Mouse (Mus musculus) G1E (cell line): Measurements from ENCODE around the gene Kank1. TPM values are rescaled to one million over a fixed set of nuclear protein-coding genes. Genes with fewer than 3 reads are reported as not detected.

Experiments
- ATAC-seq: 2 replicates; pipeline ENCODE4 v1.8.0; 2016; ENCODE audit warnings: mild to moderate bottlenecking; ENCODE audit not compliant: insufficient number of reproducible peaks, poor library complexity, low FRiP score, severe bottlenecking; ENCODE audit errors: extremely low read depth
- DNase-seq: peaks from one replicate; pipeline ENCODE4 v3.0.0; 2012; ENCODE audit warnings: low spot score
- H3K27me3 ChIP-seq: 2 replicates; pipeline ENCODE4 v1.6.1; 2012; ENCODE audit warnings: mild to moderate bottlenecking, low read length, inconsistent platforms; ENCODE audit not compliant: insufficient read depth
- H3K36me3 ChIP-seq: replicated peaks from 2 replicates; pipeline ENCODE3; 2012; ENCODE audit warnings: mild to moderate bottlenecking, inconsistent platforms
- H3K4me1 ChIP-seq: 2 replicates; pipeline ENCODE4 v1.6.1; 2012; ENCODE audit warnings: low read depth, low read length, inconsistent platforms, mixed read lengths; ENCODE audit not compliant: insufficient read depth
- H3K4me3 ChIP-seq: 2 replicates; pipeline ENCODE4 v1.5.1; 2012; ENCODE audit warnings: low read depth, mild to moderate bottlenecking, inconsistent platforms, low read length, moderate library complexity, mixed read lengths
- H3K9me3 ChIP-seq: replicated peaks from 2 replicates; pipeline ENCODE4 v1.6.1; 2012; ENCODE audit warnings: inconsistent platforms
- CTCF ChIP-seq: IDR thresholded peaks from 2 replicates; pipeline ENCODE4 v1.5.1; 2012; ENCODE audit warnings: low read depth, low read length, inconsistent platforms, mixed read lengths
- GATA1 ChIP-seq: IDR thresholded peaks from 2 replicates; pipeline ENCODE4 v1.6.1; 2012; ENCODE audit warnings: borderline replicate concordance, low read length, inconsistent platforms, mixed read lengths
- GATA2 ChIP-seq: IDR thresholded peaks from 2 replicates; pipeline ENCODE4 v1.6.1; 2012; ENCODE audit warnings: low read depth, low read length, inconsistent platforms, borderline replicate concordance
- POLR2AphosphoS5 ChIP-seq: IDR thresholded peaks from 2 replicates; pipeline ENCODE4 v1.6.1; 2012; ENCODE audit warnings: low read depth, low read length, inconsistent platforms; ENCODE audit not compliant: insufficient replicate concordance
- TAL1 ChIP-seq: conservative IDR thresholded peaks from 2 replicates; pipeline ENCODE4 v1.6.1; 2012; ENCODE audit warnings: low read depth, low read length, inconsistent platforms, mixed read lengths
- polyA plus RNA-seq: library from polyadenylated mRNA; stranded (reverse); fragments of >175 nt; gene quantifications from 2 replicates; pipeline ENCODE4 v1.2.3, GENCODE M21; 2012
- total RNA-seq, 2 experiments: library from RNA; stranded (forward) in 1 of 2; stranded (reverse) in 1 of 2; fragments of 200-1000 nt in 1 of 2; fragments of >200 nt in 1 of 2; fragmentation: Nextera tagmentation in 1 of 2; gene quantifications; 2 replicates each; pipeline ENCODE4 v1.2.3; 2014 to 2017

Gene Kank1
- total and polyA plus RNA-seq, 3 experiments: 0.22 TPM; not detected in 2

DNA sequence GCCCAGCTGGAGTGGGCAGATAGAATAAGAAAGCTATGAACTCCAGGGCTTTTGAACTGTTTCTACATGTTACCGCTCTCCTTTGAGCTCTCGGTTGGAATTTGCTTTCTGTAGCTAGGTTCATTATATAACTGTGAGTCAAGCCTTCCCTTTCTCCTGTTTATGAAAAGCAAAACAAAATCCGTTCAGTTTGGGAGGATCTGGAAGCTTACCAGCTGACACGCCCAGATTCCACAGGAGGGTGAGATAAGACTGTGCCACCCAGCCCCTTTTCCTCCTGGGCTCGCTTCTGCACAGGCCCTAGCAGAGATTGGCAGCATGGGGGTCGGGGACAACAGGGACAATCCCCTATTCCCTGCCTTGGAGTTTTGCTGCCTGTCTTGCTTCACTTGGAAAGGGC lies 30.5 kb downstream of the Kank1 start:
- DNase-seq: no peak
- peaks cover 43% of the 10 kb centered on the region for H3K9me3 ChIP-seq
- H3K4me1 ChIP-seq: no peaks in the 10 kb centered on the region
- TF ChIP-seq GATA2 (no peak), GATA1 (no peak), TAL1 (no peak), POLR2AphosphoS5 (no peak), CTCF (no peak)
- H3K27me3 ChIP-seq: no peaks in the 10 kb centered on the region
- H3K36me3 ChIP-seq: no peaks in the 10 kb centered on the region
- ATAC-seq: no peak
- no peak overlapping the region for H3K4me3 ChIP-seq

DNA sequence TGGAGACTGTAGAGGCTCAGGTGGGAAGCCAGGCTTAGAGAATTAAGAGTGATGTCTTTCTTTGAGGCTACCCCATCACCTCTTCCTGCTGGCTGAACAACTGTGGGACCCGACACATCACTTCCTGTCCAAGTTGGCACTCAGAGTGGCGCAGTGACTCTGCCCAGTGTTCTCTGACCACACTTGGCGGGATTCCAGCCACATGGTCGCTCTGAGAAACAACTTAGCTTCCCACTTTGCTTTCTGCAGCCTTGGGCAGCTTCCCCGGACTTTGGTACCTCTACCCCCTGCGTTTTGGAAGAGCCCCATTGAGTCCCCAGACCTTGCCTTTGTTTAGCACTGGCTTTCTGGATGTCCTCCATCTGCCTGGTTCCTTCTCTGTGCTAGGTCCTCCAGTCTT lies 31.8 kb downstream of the Kank1 start:
- Histone ChIP-seq H3K27me3 (no peaks in the 10 kb centered on the region), H3K9me3 (peaks cover 51% of the 10 kb centered on the region), H3K4me3 (no peak overlapping the region), H3K4me1 (no peaks in the 10 kb centered on the region), H3K36me3 (no peaks in the 10 kb centered on the region)
- TF ChIP-seq GATA2 (no peak), POLR2AphosphoS5 (no peak), GATA1 (no peak), CTCF (no peak), TAL1 (no peak)
- ATAC-seq (no peak), DNase-seq (no peak)

DNA sequence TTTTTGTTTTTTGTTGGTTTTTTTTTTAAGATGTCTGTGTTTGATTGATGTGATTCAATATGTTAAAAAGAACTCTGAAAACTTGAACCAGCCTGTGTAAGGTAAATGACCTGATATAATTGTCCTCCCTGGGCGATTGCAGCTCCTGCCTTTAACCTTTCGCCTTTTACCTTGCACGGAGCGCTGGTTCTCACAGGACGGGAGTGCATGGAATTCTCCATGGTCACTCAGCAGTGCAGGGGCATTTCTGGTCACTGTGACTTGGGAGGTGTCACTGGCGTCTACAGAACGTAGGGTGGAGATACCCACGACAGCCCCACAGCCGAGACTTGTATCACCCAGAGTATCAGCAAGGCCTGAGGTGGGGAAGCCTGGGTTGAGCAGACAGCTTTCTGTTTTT lies 34.8 kb downstream of the Kank1 start:
- ATAC-seq (no peak), DNase-seq (no peak)
- H3K27me3 ChIP-seq: no peaks in the 10 kb centered on the region
- no peaks in the 10 kb centered on the region for H3K36me3 ChIP-seq
- no peaks in the 10 kb centered on the region for H3K4me1 ChIP-seq
- H3K4me3 ChIP-seq: no peak overlapping the region
- no peak for TF ChIP-seq CTCF
- no peak for TF ChIP-seq TAL1
- TF ChIP-seq POLR2AphosphoS5: no peak
- no peak for TF ChIP-seq GATA2
- no peak for TF ChIP-seq GATA1
- H3K9me3 ChIP-seq: peaks cover 61% of the 10 kb centered on the region

DNA sequence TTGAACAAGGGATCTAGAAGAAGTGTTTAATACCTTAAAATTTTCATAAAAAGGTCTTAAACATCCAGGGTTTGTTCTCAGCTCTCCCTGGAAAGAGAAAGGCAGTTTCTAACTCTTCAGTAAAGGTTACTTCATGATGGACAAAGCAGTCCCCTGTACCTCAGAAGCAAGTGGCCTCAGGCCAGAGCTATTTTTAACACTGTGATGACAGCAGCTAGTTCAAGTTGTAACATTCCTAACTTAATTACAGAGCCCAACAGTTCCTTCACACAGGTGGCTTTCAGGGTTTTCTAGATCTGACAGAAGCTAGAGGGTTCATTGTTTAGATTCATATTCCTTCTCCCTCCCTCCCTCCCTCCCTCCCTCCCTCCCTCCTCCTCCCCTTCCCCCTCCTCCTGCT lies 36.4 kb downstream of the Kank1 start:
- Histone ChIP-seq H3K4me1 (no peaks in the 10 kb centered on the region), H3K36me3 (no peaks in the 10 kb centered on the region), H3K27me3 (no peaks in the 10 kb centered on the region), H3K9me3 (peaks cover 59% of the 10 kb centered on the region), H3K4me3 (no peak overlapping the region)
- ATAC-seq (no peak), DNase-seq (no peak)
- TF ChIP-seq TAL1 (no peak), GATA1 (no peak), POLR2AphosphoS5 (no peak), CTCF (no peak), GATA2 (no peak)

DNA sequence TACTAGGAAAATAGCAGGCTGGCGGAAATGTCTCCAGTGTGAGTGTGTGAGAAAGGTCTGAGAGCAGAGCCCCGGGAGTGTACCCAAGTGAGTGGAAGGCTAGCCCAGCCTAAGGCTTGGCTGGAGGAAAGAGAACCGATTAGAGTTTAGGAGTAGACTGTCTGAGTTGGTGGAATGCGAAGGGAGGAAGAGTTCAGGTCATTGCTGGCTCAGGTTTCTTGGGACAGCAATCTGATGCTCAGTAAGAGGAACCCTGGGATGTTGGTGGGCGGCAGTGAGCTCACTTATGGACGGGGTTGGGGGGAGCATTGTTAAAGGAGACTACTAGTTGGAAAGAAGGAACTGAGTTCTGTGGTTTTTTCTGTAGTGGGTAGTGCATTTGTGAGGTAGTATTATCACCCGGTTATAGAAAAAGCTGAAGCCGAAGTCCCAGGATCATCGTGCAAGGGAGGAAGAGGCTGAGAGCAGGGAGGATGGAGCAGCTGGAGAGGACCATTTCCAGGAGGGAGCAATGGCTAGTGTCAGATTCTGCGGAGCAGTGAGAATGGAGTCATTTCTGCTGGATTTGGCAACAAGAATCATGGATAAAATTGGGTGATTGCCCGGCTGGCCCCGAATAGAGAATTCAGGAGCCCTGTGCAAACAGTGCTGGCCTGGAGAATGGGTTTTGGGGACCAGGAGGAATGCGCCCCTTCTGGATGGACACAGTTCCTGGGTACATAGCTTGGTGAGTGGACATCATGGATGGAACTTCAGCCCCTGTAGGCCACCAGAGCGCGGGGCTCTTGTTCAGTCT lies 40.0 kb downstream of the Kank1 start:
- H3K9me3 ChIP-seq: peaks cover 42% of the 10 kb centered on the region
- no peaks in the 10 kb centered on the region for H3K4me1 ChIP-seq
- DNase-seq: no peak
- TF ChIP-seq POLR2AphosphoS5 (no peak), GATA1 (no peak), CTCF (no peak), GATA2 (no peak), TAL1 (no peak)
- no peaks in the 10 kb centered on the region for H3K27me3 ChIP-seq
- no peak for ATAC-seq
- H3K4me3 ChIP-seq: no peak overlapping the region
- no peaks in the 10 kb centered on the region for H3K36me3 ChIP-seq

DNA sequence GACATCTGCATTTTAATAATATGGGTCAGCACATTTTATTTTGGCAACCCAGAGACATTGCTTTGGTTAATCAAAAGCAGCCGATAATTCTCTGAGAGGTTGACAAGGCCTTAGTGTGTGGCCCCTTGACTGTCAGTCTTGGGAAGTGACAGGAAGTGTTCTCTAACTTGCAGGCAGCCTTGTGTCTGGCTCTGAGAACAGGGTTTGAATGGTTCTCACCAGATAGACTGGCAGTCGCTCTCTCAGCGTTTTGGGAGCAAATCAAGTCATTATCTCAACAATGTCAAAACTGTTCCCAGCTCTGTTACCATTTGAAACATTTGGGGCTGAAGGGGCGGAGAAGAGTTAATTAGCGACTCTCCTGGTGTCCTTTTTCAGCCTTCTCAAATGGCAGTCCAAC lies 41.0 kb downstream of the Kank1 start:
- H3K36me3 ChIP-seq: no peaks in the 10 kb centered on the region
- no peak overlapping the region for H3K4me3 ChIP-seq
- no peaks in the 10 kb centered on the region for H3K4me1 ChIP-seq
- H3K27me3 ChIP-seq: no peaks in the 10 kb centered on the region
- ATAC-seq (no peak), DNase-seq (no peak)
- TF ChIP-seq GATA2 (no peak), GATA1 (no peak), CTCF (no peak)
- peaks cover 35% of the 10 kb centered on the region for H3K9me3 ChIP-seq
